Mouse (Mus musculus) brain, embryonic 14.5 days (tissue): ENCODE measurements around the gene Ccnl1.

Experiments used
- CTCF ChIP-seq: fragments of 200-500 bp; IDR thresholded peaks from 2 replicates; pipeline ENCODE4 v1.5.1; 2012; ENCODE audit warnings: inconsistent platforms, mild to moderate bottlenecking, moderate library complexity, borderline replicate concordance; ENCODE audit not compliant: insufficient read depth, insufficient read length; ENCODE audit errors: extremely low read depth
- POLR2A ChIP-seq: fragments of 200-500 bp; IDR thresholded peaks from 2 replicates; pipeline ENCODE4 v1.6.1; 2012; ENCODE audit warnings: mild to moderate bottlenecking, inconsistent platforms, borderline replicate concordance; ENCODE audit not compliant: poor library complexity, insufficient read depth, insufficient read length, severe bottlenecking; ENCODE audit errors: extremely low read depth

GRCm38 (mm10) chr3:65997360-65998008, 39.4 kb upstream of the Ccnl1 start:
- TF ChIP-seq POLR2A (no peak), CTCF (no peak)
